Comparison of ENCODE assay signal across 18 mouse cellular contexts in the genomic region with DNA sequence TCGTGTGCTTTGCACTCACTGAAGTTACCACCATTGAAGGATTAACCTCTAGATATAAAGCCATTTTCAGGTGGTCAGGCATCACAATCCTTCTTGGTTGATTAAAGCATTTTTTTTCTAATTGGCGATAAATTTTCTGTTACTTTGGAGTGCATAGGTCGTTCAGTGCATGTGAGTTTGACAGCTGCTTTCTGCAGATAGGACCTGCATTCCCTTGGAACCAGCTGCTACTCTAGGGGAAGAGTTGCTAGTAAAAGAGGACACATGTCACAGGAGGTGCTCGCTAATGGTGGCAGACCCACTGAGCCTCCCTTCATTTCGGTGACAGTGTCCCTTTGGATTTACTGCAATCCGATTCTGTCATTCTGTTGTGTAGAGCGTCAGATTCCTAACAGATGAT. TPM values are rescaled to one million over a fixed set of nuclear protein-coding genes. Genes with fewer than 3 reads are reported as not detected.
DNase-seq lines count a peak whose midpoint lies in the region; ATAC-seq and TF ChIP-seq lines count a peak whose summit lies in the region.
"Had no signal": no experiment of that assay in that cellular context is flagged by ENCODE, and none has a peak within 500 bp of the region (broad histone marks: within the 10 kb centered on the region; RNA-seq: fewer than 3 reads in every experiment).

No protein-coding gene starts in this region.

- H3K27me3 ChIP-seq in forebrain, embryonic 10.5 days (ENCODE audit: poor library complexity, severe bottlenecking): no peaks in the 10 kb centered on the region
- no peaks in the 10 kb centered on the region for H3K27me3 ChIP-seq in forebrain, embryonic 15.5 days
- H3K27me3 ChIP-seq in small intestine, adult 2 months (ENCODE audit: control insufficient read depth, insufficient read depth, low read length): no peaks in the 10 kb centered on the region
- H3K27me3 ChIP-seq: limb, embryonic 15.5 days had no signal

- H3K4me1 ChIP-seq in forebrain, embryonic 10.5 days: peaks cover 25% of the 10 kb centered on the region
- H3K4me1 ChIP-seq in forebrain, embryonic 15.5 days: peaks cover 15% of the 10 kb centered on the region
- peaks cover 8% of the 10 kb centered on the region; the same call in 1 of the 2 replicates for H3K4me1 ChIP-seq in small intestine, adult 2 months (ENCODE audit: control insufficient read depth, insufficient read depth, insufficient read length, low read length)
- H3K4me1 ChIP-seq: limb, embryonic 15.5 days had no signal

- H3K9ac ChIP-seq in forebrain, embryonic 15.5 days (replicated peaks): no peak overlapping the region
- H3K9ac ChIP-seq: limb, embryonic 15.5 days had no signal

- DNase-seq in forebrain, embryonic 10.5 days (ENCODE audit: extremely low spot score, low spot score): no peak
- no peak for DNase-seq in layer of hippocampus, adult 2 months (ENCODE audit: low spot score in 2 of 2)
- no peak for DNase-seq in layer of hippocampus, postnatal 25 days (ENCODE audit: extremely low spot score in 1 of 2, low spot score in 1 of 2)
- peak; percentile 19 for DNase-seq in brain, embryonic 14.5 days (ENCODE audit: low read depth)
- no peak for DNase-seq in MN1 (ENCODE audit: low spot score)
- DNase-seq: gastrocnemius, postnatal 14 days; kidney, adult 18-20 months had no signal

- no peak overlapping the region for H3K4me3 ChIP-seq in forebrain, embryonic 10.5 days
- no peak overlapping the region for H3K4me3 ChIP-seq in forebrain, embryonic 15.5 days
- H3K4me3 ChIP-seq in layer of hippocampus, adult 2 months: no peak overlapping the region
- H3K4me3 ChIP-seq in small intestine, adult 2 months (ENCODE audit: low read depth, low read length): no peak overlapping the region
- H3K4me3 ChIP-seq: limb, embryonic 15.5 days had no signal

- 86% methylated on average over 7 of the region's 7 CpGs for WGBS in forebrain, embryonic 10.5 days
- 53% methylated on average over 7 of the region's 7 CpGs for WGBS in forebrain, embryonic 15.5 days
- 36% methylated on average over 7 of the region's 7 CpGs for WGBS in small intestine, adult 2 months

- no peak overlapping the region for H3K4me2 ChIP-seq in forebrain, embryonic 15.5 days (replicated peaks)
- H3K4me2 ChIP-seq: limb, embryonic 15.5 days had no signal

- no peak for ATAC-seq in forebrain, embryonic 15.5 days (replicated peaks)
- ATAC-seq in erythroid progenitor cell, adult 5-6 weeks (replicated peaks; ENCODE audit: low FRiP score, poor library complexity, severe bottlenecking): no peak

- TF ChIP-seq CTCF in layer of hippocampus, adult 2 months (conservative IDR thresholded peaks at IDR 0.05): no peak
- TF ChIP-seq CTCF in brain, embryonic 14.5 days (IDR thresholded peaks at IDR 0.05; ENCODE audit: borderline replicate concordance, extremely low read depth, insufficient read depth, insufficient read length): no peak
- TF ChIP-seq CTCF in small intestine, adult 2 months (IDR thresholded peaks at IDR 0.05; ENCODE audit: extremely low read depth, insufficient read length, insufficient replicate concordance, low read depth, low read length): no peak

- no peaks in the 10 kb centered on the region for H3K36me3 ChIP-seq in forebrain, embryonic 10.5 days (replicated peaks)
- no peaks in the 10 kb centered on the region for H3K36me3 ChIP-seq in forebrain, embryonic 15.5 days
- no peaks in the 10 kb centered on the region for H3K36me3 ChIP-seq in small intestine, adult 2 months (ENCODE audit: control insufficient read depth, insufficient read depth, low read length)
- H3K36me3 ChIP-seq: limb, embryonic 15.5 days had no signal

- no peak for TF ChIP-seq POLR2A in brain, embryonic 14.5 days (IDR thresholded peaks at IDR 0.05; ENCODE audit: borderline replicate concordance, extremely low read depth, insufficient read depth, insufficient read length, poor library complexity, severe bottlenecking)
- no peak for TF ChIP-seq POLR2A in small intestine, adult 2 months (IDR thresholded peaks at IDR 0.05; ENCODE audit: low read depth, low read length)

- H3K27ac ChIP-seq in forebrain, embryonic 10.5 days: peak overlapping the region; percentile 21; the same call in 1 of the 2 replicates
- H3K27ac ChIP-seq in forebrain, embryonic 15.5 days (replicated peaks): no peak overlapping the region
- peak overlapping the region; percentile 71; the same call in 1 of the 2 replicates for H3K27ac ChIP-seq in layer of hippocampus, adult 2 months
- peak overlapping the region; percentile 84 for H3K27ac ChIP-seq in small intestine, adult 2 months (ENCODE audit: insufficient read depth, low read depth, low read length)
- H3K27ac ChIP-seq: limb, embryonic 15.5 days had no signal

- H3K9me3 ChIP-seq in forebrain, embryonic 10.5 days: no peaks in the 10 kb centered on the region
- no peaks in the 10 kb centered on the region for H3K9me3 ChIP-seq in forebrain, embryonic 15.5 days
- H3K9me3 ChIP-seq: limb, embryonic 15.5 days had no signal

RNA-seq across cellular contexts. Expression of gene Eif2ak3, which starts 28.3 kb away (rescaled TPM):
- polyA plus RNA-seq in forebrain, embryonic 10.5 days (2016; fragmentation: Nextera tagmentation; extraction: Ambion mirVana): 6.5 and 8.0 TPM in 2 replicates
- polyA plus RNA-seq in forebrain, embryonic 15.5 days (2015; fragmentation: Nextera tagmentation; extraction: Ambion mirVana): 15.9 and 16.2 TPM in 2 replicates
- total RNA-seq in layer of hippocampus, adult 2 months (2021): 10 to 100 TPM; 19.5 to 21.8 TPM
- 10 to 100 TPM; 21.6 to 22.3 TPM for total RNA-seq in layer of hippocampus, postnatal 25 days (2021)
- 17.2 and 20.2 TPM in 2 replicates for polyA plus RNA-seq in brain, embryonic 14.5 days (2012; rRNA removed)
- polyA plus RNA-seq in small intestine, adult 2 months (2012; rRNA removed): 12.5 and 24.5 TPM in 2 replicates
- total RNA-seq in erythroid progenitor cell, adult 5-6 weeks (2015; ENCODE audit: low replicate concordance): 5.8 and 29.8 TPM in 2 replicates
- total RNA-seq in erythroid progenitor cell, adult 5-6 weeks (2017; ENCODE audit: low replicate concordance): 9.4 and 12.6 TPM in 2 replicates

RNA-seq across cellular contexts. Expression of gene Tex37, which starts 46.2 kb away (rescaled TPM):
- polyA plus RNA-seq in forebrain, embryonic 10.5 days (2016; fragmentation: Nextera tagmentation; extraction: Ambion mirVana): not detected in 2 replicates
- polyA plus RNA-seq in forebrain, embryonic 15.5 days (2015; fragmentation: Nextera tagmentation; extraction: Ambion mirVana): not detected in 2 replicates
- not detected for total RNA-seq in layer of hippocampus, adult 2 months (2021)
- not detected for total RNA-seq in layer of hippocampus, postnatal 25 days (2021)
- polyA plus RNA-seq in brain, embryonic 14.5 days (2012; rRNA removed): not detected in 2 replicates
- polyA plus RNA-seq in small intestine, adult 2 months (2012; rRNA removed): not detected in 2 replicates
- not detected in 2 replicates for total RNA-seq in erythroid progenitor cell, adult 5-6 weeks (2015; ENCODE audit: low replicate concordance)
- total RNA-seq in erythroid progenitor cell, adult 5-6 weeks (2017; ENCODE audit: low replicate concordance): not detected in 2 replicates
- total RNA-seq: adrenal gland, postnatal 14 days; ES-E14; gastrocnemius, postnatal 14 days; heart, postnatal 25 days; left cerebral cortex, adult 8-10 months; megakaryocyte, adult 5-6 weeks had no signal
- polyA plus RNA-seq: limb, embryonic 15.5 days; lung, embryonic 16.5 days; thymus, postnatal 0 days had no signal
